Mouse (Mus musculus): ENCODE measurements around the gene Fndc8.

- TF ChIP-seq CTCF (IDR thresholded peaks at IDR 0.05; ENCODE audit: borderline replicate concordance, control insufficient read depth, extremely low read depth, insufficient read depth, low read length, poor library complexity) = no peak
- no peak for TF ChIP-seq POLR2A (IDR thresholded peaks at IDR 0.05; ENCODE audit: control insufficient read depth, extremely low read depth, insufficient read depth, low read length, poor library complexity)
These were observed 28.4 kb upstream of the Fndc8 start for GRCm38 (mm10) chr11:82863488-82863931.

All from thymus, adult 2 months (tissue).